Mouse (Mus musculus): Measurements from ENCODE around the gene Gm45213.

The Gm45213 gene

GRCm38 (mm10) chr7:66043552-66044459 is at the start of gene Gm45213:
TSS of gene Gm45213 (plus strand) at chr7:66043602.
- DNase-seq = no peak

GRCm38 (mm10) chr7:66001035-66001754 is 42.2 kb upstream of the Gm45213 start:
- no peak for DNase-seq

- DNase-seq = no peak
These were observed 41.6 kb upstream of the Gm45213 start for GRCm38 (mm10) chr7:66001797-66002196.

- no peak for DNase-seq
These were observed 40.0 kb upstream of the Gm45213 start for GRCm38 (mm10) chr7:66003447-66003846.

GRCm38 (mm10) chr7:66003865-66004638 is 39.4 kb upstream of the Gm45213 start:
- DNase-seq = no peak

GRCm38 (mm10) chr7:66005066-66005465 is 38.3 kb upstream of the Gm45213 start:
- peak; percentile 62 for DNase-seq

GRCm38 (mm10) chr7:66008161-66008891 is 35.1 kb upstream of the Gm45213 start:
- DNase-seq = no peak

GRCm38 (mm10) chr7:66008892-66009273 is 34.5 kb upstream of the Gm45213 start:
- peak; percentile 8 for DNase-seq

- no peak for DNase-seq
These were observed 32.9 kb upstream of the Gm45213 start for GRCm38 (mm10) chr7:66010518-66010917.

GRCm38 (mm10) chr7:66027747-66028146 is 15.7 kb upstream of the Gm45213 start:
- no peak for DNase-seq

- DNase-seq = peak; percentile 11
These were observed 14.5 kb upstream of the Gm45213 start for GRCm38 (mm10) chr7:66028766-66029512.

- no peak for DNase-seq
These were observed 6.6 kb upstream of the Gm45213 start for GRCm38 (mm10) chr7:66036809-66037208.

GRCm38 (mm10) chr7:66038261-66038660 is 5.1 kb upstream of the Gm45213 start:
- no peak for DNase-seq

- DNase-seq = no peak
These were observed 4.7 kb upstream of the Gm45213 start for GRCm38 (mm10) chr7:66038730-66039129.

- DNase-seq = no peak
These were observed 3.2 kb upstream of the Gm45213 start for GRCm38 (mm10) chr7:66040026-66040814.

GRCm38 (mm10) chr7:66044617-66045016 is 1.2 kb downstream of the Gm45213 start:
- DNase-seq = no peak

GRCm38 (mm10) chr7:66046921-66047918 is 3.8 kb downstream of the Gm45213 start:
- DNase-seq = peak; percentile 45

- DNase-seq = no peak
These were observed 4.6 kb downstream of the Gm45213 start for GRCm38 (mm10) chr7:66047975-66048374.

- no peak for DNase-seq
These were observed 5.2 kb downstream of the Gm45213 start for GRCm38 (mm10) chr7:66048446-66049230.

Measured in lung, postnatal 36 days (tissue).